Mouse (Mus musculus) G1E (cell line): ENCODE results near the gene Coasy. TPM values are rescaled to one million over a fixed set of nuclear protein-coding genes. Genes with fewer than 3 reads are reported as not detected.

Experiments used
- ATAC-seq: 2 replicates; pipeline ENCODE4 v1.8.0; 2016; ENCODE audit warnings: mild to moderate bottlenecking; ENCODE audit not compliant: insufficient number of reproducible peaks, poor library complexity, low FRiP score, severe bottlenecking; ENCODE audit errors: extremely low read depth
- DNase-seq: peaks from one replicate; pipeline ENCODE4 v3.0.0; 2012; ENCODE audit warnings: low spot score
- H3K27me3 ChIP-seq: 2 replicates; pipeline ENCODE4 v1.6.1; 2012; ENCODE audit warnings: mild to moderate bottlenecking, low read length, inconsistent platforms; ENCODE audit not compliant: insufficient read depth
- H3K36me3 ChIP-seq: replicated peaks from 2 replicates; pipeline ENCODE3; 2012; ENCODE audit warnings: mild to moderate bottlenecking, inconsistent platforms
- H3K4me1 ChIP-seq: 2 replicates; pipeline ENCODE4 v1.6.1; 2012; ENCODE audit warnings: low read depth, low read length, inconsistent platforms, mixed read lengths; ENCODE audit not compliant: insufficient read depth
- H3K4me3 ChIP-seq: 2 replicates; pipeline ENCODE4 v1.5.1; 2012; ENCODE audit warnings: low read depth, mild to moderate bottlenecking, inconsistent platforms, low read length, moderate library complexity, mixed read lengths
- H3K9me3 ChIP-seq: replicated peaks from 2 replicates; pipeline ENCODE4 v1.6.1; 2012; ENCODE audit warnings: inconsistent platforms
- CTCF ChIP-seq: IDR thresholded peaks from 2 replicates; pipeline ENCODE4 v1.5.1; 2012; ENCODE audit warnings: low read depth, low read length, inconsistent platforms, mixed read lengths
- GATA1 ChIP-seq: IDR thresholded peaks from 2 replicates; pipeline ENCODE4 v1.6.1; 2012; ENCODE audit warnings: borderline replicate concordance, low read length, inconsistent platforms, mixed read lengths
- GATA2 ChIP-seq: IDR thresholded peaks from 2 replicates; pipeline ENCODE4 v1.6.1; 2012; ENCODE audit warnings: low read depth, low read length, inconsistent platforms, borderline replicate concordance
- POLR2AphosphoS5 ChIP-seq: IDR thresholded peaks from 2 replicates; pipeline ENCODE4 v1.6.1; 2012; ENCODE audit warnings: low read depth, low read length, inconsistent platforms; ENCODE audit not compliant: insufficient replicate concordance
- TAL1 ChIP-seq: conservative IDR thresholded peaks from 2 replicates; pipeline ENCODE4 v1.6.1; 2012; ENCODE audit warnings: low read depth, low read length, inconsistent platforms, mixed read lengths
- polyA plus RNA-seq: library from polyadenylated mRNA; stranded (reverse); fragments of >175 nt; gene quantifications from 2 replicates; pipeline ENCODE4 v1.2.3, GENCODE M21; 2012
- total RNA-seq, 2 experiments: library from RNA; stranded (forward) in 1 of 2; stranded (reverse) in 1 of 2; fragments of 200-1000 nt in 1 of 2; fragments of >200 nt in 1 of 2; fragmentation: Nextera tagmentation in 1 of 2; gene quantifications; 2 replicates each; pipeline ENCODE4 v1.2.3; 2014 to 2017

The Coasy gene
- total and polyA plus RNA-seq, 3 experiments = 26.7 to 39.3 (median 32.6) TPM

DNA sequence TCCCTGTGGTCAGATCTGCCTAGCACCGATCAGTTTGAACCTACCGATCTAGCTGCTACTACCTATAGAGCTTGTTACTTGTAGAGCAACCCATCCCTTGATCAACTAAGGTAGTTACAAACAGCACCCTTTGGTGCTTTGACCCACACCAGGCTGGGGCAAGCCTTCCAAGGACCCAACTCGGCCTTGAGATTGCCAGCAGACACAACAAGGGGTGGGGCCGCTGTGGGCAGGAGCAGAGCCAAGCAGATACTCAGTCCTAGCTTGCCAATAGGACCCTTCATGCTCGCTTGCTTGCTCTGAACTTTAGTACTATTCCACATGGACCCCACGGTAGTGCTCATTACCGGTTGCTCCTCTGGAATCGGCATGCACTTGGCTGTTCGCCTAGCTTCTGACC is 4.2 kb upstream of the Coasy start, which contains the start of gene Hsd17b1:
Hsd17b1 (plus strand) TSS at position 291 of the 400 bp plus-strand sequence.
- Histone ChIP-seq H3K27me3 (peaks cover 26% of the 10 kb centered on the region), H3K36me3 (peaks cover 23% of the 10 kb centered on the region), H3K4me3 (no peak within 1 kb of the TSS), H3K9me3 (no peaks in the 10 kb centered on the region), H3K4me1 (peaks cover 39% of the 10 kb centered on the region)
- TF ChIP-seq GATA1 (no peak), CTCF (no peak), TAL1 (no peak), GATA2 (no peak)
- DNase-seq (no peak), ATAC-seq (no peak)

- TF ChIP-seq GATA2 (no peak), TAL1 (no peak), CTCF (no peak), GATA1 (no peak), POLR2AphosphoS5 (no peak)
- ATAC-seq (no peak), DNase-seq (no peak)
- Histone ChIP-seq H3K4me1 (peaks cover 46% of the 10 kb centered on the region), H3K9me3 (no peaks in the 10 kb centered on the region), H3K36me3 (peaks cover 28% of the 10 kb centered on the region), H3K27me3 (peaks cover 24% of the 10 kb centered on the region), H3K4me3 (no peak overlapping the region; the same call in 1 of the 2 replicates)
These were observed 2.6 kb upstream of the Coasy start for GRCm38 (mm10) chr11:101079746-101080145.

DNA sequence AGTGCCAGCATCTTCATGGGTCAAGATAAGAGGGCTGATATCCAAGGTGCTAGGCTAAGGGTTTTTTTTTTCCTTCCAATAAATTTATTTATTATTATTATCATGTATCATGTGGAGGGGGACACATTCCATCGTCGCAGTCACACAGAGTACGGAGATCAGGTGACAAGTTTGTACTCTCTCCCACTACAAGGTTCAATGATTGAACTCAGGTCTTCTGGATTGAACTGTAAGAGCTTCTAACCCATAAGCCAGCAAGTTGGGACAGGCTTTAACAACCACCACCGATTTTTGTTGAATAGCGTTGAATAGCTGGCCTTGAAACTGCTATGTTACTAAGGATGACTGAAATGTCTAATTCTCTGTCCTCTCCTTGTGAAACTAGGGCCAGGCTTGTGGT is 1.9 kb upstream of the Coasy start:
- no peak overlapping the region for H3K4me3 ChIP-seq
- peaks cover 35% of the 10 kb centered on the region for H3K36me3 ChIP-seq
- no peak for DNase-seq
- H3K27me3 ChIP-seq = peaks cover 24% of the 10 kb centered on the region
- peaks cover 52% of the 10 kb centered on the region for H3K4me1 ChIP-seq
- no peak for ATAC-seq
- TF ChIP-seq TAL1 (no peak), GATA1 (no peak), CTCF (no peak), POLR2AphosphoS5 (no peak), GATA2 (no peak)
- H3K9me3 ChIP-seq = no peaks in the 10 kb centered on the region

DNA sequence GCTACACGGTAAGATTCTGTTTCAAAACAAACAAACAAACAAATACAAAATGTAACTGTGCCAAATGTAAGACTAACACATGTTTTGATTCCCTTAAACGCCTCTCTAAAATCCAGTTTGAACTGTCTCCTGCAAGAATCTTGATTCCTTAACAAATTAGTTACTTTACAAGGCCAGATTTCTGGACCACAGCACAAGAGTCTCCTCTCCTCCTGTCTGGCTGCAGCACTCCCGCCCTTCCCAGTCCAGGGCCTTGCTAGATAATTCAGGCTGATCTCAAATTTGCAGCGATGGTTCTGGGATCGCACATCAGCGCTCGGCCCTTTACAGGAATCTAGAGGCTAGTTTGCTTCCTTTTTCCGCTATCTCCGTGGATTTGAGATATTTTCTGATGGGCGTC is 706 bp upstream of the Coasy start:
- ATAC-seq = no peak
- Histone ChIP-seq H3K4me3 (peak overlapping the region; percentile 93; the same call in 1 of the 2 replicates), H3K36me3 (peaks cover 39% of the 10 kb centered on the region), H3K4me1 (peaks cover 62% of the 10 kb centered on the region), H3K27me3 (peaks cover 18% of the 10 kb centered on the region), H3K9me3 (no peaks in the 10 kb centered on the region)
- DNase-seq = no peak
- TF ChIP-seq TAL1 = no peak
- no peak for TF ChIP-seq GATA2
- TF ChIP-seq POLR2AphosphoS5 = no peak
- no peak for TF ChIP-seq GATA1
- TF ChIP-seq CTCF = no peak

- DNase-seq (no peak), ATAC-seq (no peak)
- Histone ChIP-seq H3K4me1 (peaks cover 77% of the 10 kb centered on the region), H3K4me3 (peak overlapping the region; percentile 93), H3K36me3 (peaks cover 42% of the 10 kb centered on the region), H3K9me3 (no peaks in the 10 kb centered on the region), H3K27me3 (peaks cover 18% of the 10 kb centered on the region)
- no peak for TF ChIP-seq GATA2
- TF ChIP-seq TAL1 = no peak
- TF ChIP-seq CTCF = no peak
- TF ChIP-seq POLR2AphosphoS5 = no peak
These were observed 825 bp downstream of the Coasy start for GRCm38 (mm10) chr11:101083083-101083697.

- Histone ChIP-seq H3K9me3 (no peaks in the 10 kb centered on the region), H3K36me3 (peaks cover 53% of the 10 kb centered on the region), H3K27me3 (peaks cover 8% of the 10 kb centered on the region), H3K4me1 (peaks cover 83% of the 10 kb centered on the region), H3K4me3 (no peak overlapping the region; the same call in 1 of the 2 replicates)
- no peak for DNase-seq
- ATAC-seq = no peak
- no peak for TF ChIP-seq GATA1
- TF ChIP-seq GATA2 = no peak
- TF ChIP-seq CTCF = no peak
- TF ChIP-seq TAL1 = no peak
These were observed 1.9 kb downstream of the Coasy start for GRCm38 (mm10) chr11:101084246-101084645.
